Mouse (Mus musculus) liver, postnatal 0 days (tissue): ENCODE measurements around the gene Psmb9. TPM values are rescaled to one million over a fixed set of nuclear protein-coding genes. Genes with fewer than 3 reads are reported as not detected.
"Not testable (repeated sequence)": the region's sequence is repeated elsewhere in the genome, so short reads cannot be mapped to it uniquely, and the experiment has no call there.

Experiments
- ATAC-seq: fragments of 200-750 bp; cut with Nextera tagmentation; 2 replicates; pipeline ENCODE4 v1.8.0; 2017; ENCODE audit warnings: mild to moderate bottlenecking, moderate library complexity
- DNase-seq: peaks from one replicate; pipeline ENCODE4 v3.0.0-alpha.2; 2016
- H3K27ac ChIP-seq: fragments of 300-500 bp; sonication (generic); 2 replicates; pipeline ENCODE4 v1.5.1; 2014; ENCODE audit warnings: antibody characterized with exemption, moderate library complexity, mild to moderate bottlenecking, low read depth
- H3K27me3 ChIP-seq: fragments of 300-500 bp; sonication (generic); 2 replicates; pipeline ENCODE4 v1.6.1; 2014; ENCODE audit warnings: low read length, control low read depth, mixed read lengths; ENCODE audit not compliant: insufficient read depth
- H3K36me3 ChIP-seq: fragments of 300-500 bp; sonication (generic); replicated peaks from 2 replicates; pipeline ENCODE4 v1.6.1; 2014; ENCODE audit warnings: mild to moderate bottlenecking, control low read depth, low read length, moderate library complexity, mixed read lengths; ENCODE audit not compliant: insufficient read depth
- H3K4me1 ChIP-seq: fragments of 300-500 bp; sonication (generic); 2 replicates; pipeline ENCODE4 v1.6.1; 2014; ENCODE audit warnings: antibody characterized with exemption, mild to moderate bottlenecking, control low read depth; ENCODE audit not compliant: insufficient read depth
- H3K4me2 ChIP-seq: fragments of 300-500 bp; sonication (generic); 2 replicates; pipeline ENCODE4 v1.6.1; 2014; ENCODE audit warnings: low read depth, mild to moderate bottlenecking, low read length, moderate library complexity, mixed read lengths
- H3K4me3 ChIP-seq: fragments of 300-500 bp; sonication (generic); 2 replicates; pipeline ENCODE4 v1.5.1; 2014; ENCODE audit warnings: low read depth, low read length
- H3K9ac ChIP-seq: fragments of 300-500 bp; sonication (generic); replicated peaks from 2 replicates; pipeline ENCODE4 v1.6.1; 2014; ENCODE audit warnings: mild to moderate bottlenecking, moderate library complexity
- H3K9me3 ChIP-seq: fragments of 300-500 bp; sonication (generic); 2 replicates; pipeline ENCODE4 v1.6.1; 2016; ENCODE audit warnings: mild to moderate bottlenecking, control low read depth, low read length, mixed read lengths
- CTCF ChIP-seq: sonication (generic); IDR thresholded peaks from 2 replicates; pipeline ENCODE4 v1.5.1; 2016; ENCODE audit warnings: antibody characterized with exemption, low read depth
- EP300 ChIP-seq: IDR thresholded peaks from 2 replicates; pipeline ENCODE4 v1.6.1; 2016; ENCODE audit warnings: antibody characterized with exemption, low read depth, mild to moderate bottlenecking
- WGBS: fragments of 180-500 bp; shearing (Covaris S2); extraction: QIAGEN DNeasy Blood & Tissue Kit; methylation state at CpG from one replicate; pipeline ENCODE4 v1.1.7; 2014; ENCODE audit not compliant: insufficient replicate concordance; 5-methylcytosine and 5-hydroxymethylcytosine counted together
- polyA plus RNA-seq: library from polyadenylated mRNA; unstranded; fragments of >200 nt; fragmentation: Nextera tagmentation; extraction: Ambion mirVana; gene quantifications from 2 replicates; pipeline ENCODE4 v1.2.1, GENCODE M21; 2015

Psmb9 gene
- polyA plus RNA-seq, 1 experiment from 2014 or later: 20.4 TPM

GRCm38 (mm10) chr17:34144960-34145371 lies 42.6 kb downstream of the Psmb9 start:
- no peak overlapping the region for H3K9ac ChIP-seq
- H3K9me3 ChIP-seq: no peaks in the 10 kb centered on the region
- H3K36me3 ChIP-seq: no peaks in the 10 kb centered on the region
- 51% methylated on average over 3 of the region's 3 CpGs for WGBS
- TF ChIP-seq EP300 (no peak), CTCF (no peak)
- ATAC-seq (no peak), DNase-seq (no peak)
- peaks cover 12% of the 10 kb centered on the region for H3K27me3 ChIP-seq
- no peak overlapping the region for H3K4me3 ChIP-seq
- H3K27ac ChIP-seq: no peak overlapping the region
- H3K4me2 ChIP-seq: no peak overlapping the region
- no peaks in the 10 kb centered on the region for H3K4me1 ChIP-seq

DNA sequence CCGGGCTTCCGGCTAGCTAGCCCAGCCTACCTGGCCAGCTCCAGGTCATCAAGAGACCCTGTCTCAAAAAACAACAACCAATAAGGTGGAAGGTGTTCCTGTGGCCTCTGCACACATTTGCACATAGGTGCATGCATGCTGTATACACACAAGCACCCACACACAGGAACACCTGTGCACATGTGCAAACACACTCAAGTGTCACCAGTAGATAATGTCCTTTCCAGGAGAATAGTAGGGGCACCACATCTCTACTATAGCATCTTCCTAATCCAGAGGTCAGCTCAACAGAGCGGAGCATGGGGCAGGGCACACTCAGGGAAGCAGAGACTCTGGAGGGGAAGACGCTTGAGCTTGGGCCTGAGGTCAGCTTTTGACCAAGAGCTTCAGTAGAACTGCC lies 43.3 kb downstream of the Psmb9 start:
- 78% methylated on average over 4 of the region's 4 CpGs for WGBS
- not testable (repeated sequence) for DNase-seq, H3K9me3 ChIP-seq, H3K4me3 ChIP-seq, ATAC-seq, H3K4me1 ChIP-seq, H3K36me3 ChIP-seq, H3K27ac ChIP-seq, H3K9ac ChIP-seq, H3K4me2 ChIP-seq
- H3K27me3 ChIP-seq: peaks cover 19% of the 10 kb centered on the region

GRCm38 (mm10) chr17:34143461-34143860 lies 44.1 kb downstream of the Psmb9 start:
- no peak for TF ChIP-seq CTCF
- TF ChIP-seq EP300: no peak
- Histone ChIP-seq H3K27me3 (peaks cover 22% of the 10 kb centered on the region), H3K9ac (no peak overlapping the region), H3K4me2 (peak overlapping the region; percentile 13), H3K4me1 (no peaks in the 10 kb centered on the region), H3K4me3 (no peak overlapping the region), H3K9me3 (no peaks in the 10 kb centered on the region), H3K36me3 (no peaks in the 10 kb centered on the region), H3K27ac (peak overlapping the region; percentile 70; the same call in 1 of the 2 replicates)
- DNase-seq (no peak), ATAC-seq (peak; percentile 16)
- 22% methylated on average over 5 of the region's 5 CpGs for WGBS

DNA sequence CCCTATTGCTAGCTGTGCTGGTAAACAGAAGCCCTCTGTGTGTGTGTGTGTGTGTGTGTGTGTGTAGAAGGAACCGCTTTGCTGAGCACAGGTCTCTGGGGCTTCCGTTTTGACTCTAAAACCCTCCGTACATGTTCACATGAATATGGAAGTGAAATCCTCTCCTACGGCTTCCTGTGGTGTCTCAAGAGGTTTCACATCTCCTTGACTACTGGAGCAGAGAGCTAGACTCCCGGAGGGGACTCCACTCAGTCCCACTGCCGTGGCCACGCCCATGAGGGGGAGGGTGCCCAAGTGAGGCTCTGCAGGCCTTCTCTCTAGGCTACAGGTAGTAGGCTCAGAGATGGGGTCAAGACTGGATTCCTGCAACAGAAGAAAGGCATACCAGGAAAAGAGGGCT lies 44.5 kb downstream of the Psmb9 start, which contains the start of gene H2-DMb2:
H2-DMb2 (plus strand) TSS at position 275 of the 400 bp plus-strand sequence.
- Histone ChIP-seq H3K27ac (peak within 1 kb of the TSS; percentile 70), H3K9me3 (no peaks in the 10 kb centered on the region), H3K36me3 (no peaks in the 10 kb centered on the region), H3K9ac (no peak within 1 kb of the TSS), H3K4me1 (no peaks in the 10 kb centered on the region), H3K4me3 (no peak within 1 kb of the TSS), H3K27me3 (peaks cover 27% of the 10 kb centered on the region), H3K4me2 (peak within 1 kb of the TSS; percentile 13)
- DNase-seq: peak; percentile 74
- ATAC-seq: peak; percentile 73
- TF ChIP-seq CTCF: no peak
- TF ChIP-seq EP300: no peak
- WGBS: 14% methylated on average over 7 of the region's 7 CpGs

DNA sequence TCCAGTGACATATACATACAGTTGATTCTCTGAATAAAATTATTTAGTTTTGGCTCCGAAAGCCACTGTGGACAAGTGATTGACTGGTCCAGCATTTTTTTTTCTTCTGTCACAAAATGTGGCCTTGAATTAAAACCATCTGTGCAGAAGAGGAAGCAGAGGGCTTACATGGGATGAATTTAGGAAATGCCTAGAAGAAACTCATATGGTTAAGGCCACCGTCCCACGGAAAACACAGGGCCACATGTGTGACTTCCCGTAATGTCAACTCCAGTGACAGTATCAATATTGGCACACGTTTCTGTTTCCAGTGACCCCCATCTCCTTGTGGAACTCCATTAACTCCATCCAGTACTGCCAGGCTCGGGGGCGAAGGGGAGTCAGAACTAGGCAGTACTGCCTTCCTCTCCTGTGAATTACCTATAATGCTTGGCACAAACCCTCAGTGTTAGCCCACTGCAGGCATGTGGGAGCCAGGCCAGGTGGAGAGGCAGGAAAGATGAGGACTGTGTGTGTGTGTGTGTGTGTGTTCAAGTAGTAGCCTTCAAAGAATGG lies 45.0 kb downstream of the Psmb9 start:
- no peak for ATAC-seq
- Histone ChIP-seq H3K27ac (peak overlapping the region; percentile 66; the same call in 1 of the 2 replicates), H3K9me3 (no peaks in the 10 kb centered on the region), H3K36me3 (no peaks in the 10 kb centered on the region), H3K9ac (no peak overlapping the region), H3K4me1 (no peaks in the 10 kb centered on the region), H3K4me3 (no peak overlapping the region), H3K4me2 (peak overlapping the region; percentile 13; the same call in 1 of the 2 replicates), H3K27me3 (peaks cover 27% of the 10 kb centered on the region)
- DNase-seq: no peak
- TF ChIP-seq EP300 (no peak), CTCF (no peak)
- WGBS: 45% methylated on average over 7 of the region's 7 CpGs

GRCm38 (mm10) chr17:34141448-34141847 lies 46.1 kb downstream of the Psmb9 start:
- H3K9me3 ChIP-seq: no peaks in the 10 kb centered on the region
- TF ChIP-seq EP300 (no peak), CTCF (no peak)
- no peak overlapping the region for H3K4me3 ChIP-seq
- no peaks in the 10 kb centered on the region for H3K36me3 ChIP-seq
- no peak overlapping the region for H3K9ac ChIP-seq
- H3K27me3 ChIP-seq: peaks cover 30% of the 10 kb centered on the region
- 37% methylated on average over 4 of the region's 4 CpGs for WGBS
- H3K4me1 ChIP-seq: no peaks in the 10 kb centered on the region
- DNase-seq (no peak), ATAC-seq (no peak)
- no peak overlapping the region for H3K27ac ChIP-seq
- H3K4me2 ChIP-seq: no peak overlapping the region

DNA sequence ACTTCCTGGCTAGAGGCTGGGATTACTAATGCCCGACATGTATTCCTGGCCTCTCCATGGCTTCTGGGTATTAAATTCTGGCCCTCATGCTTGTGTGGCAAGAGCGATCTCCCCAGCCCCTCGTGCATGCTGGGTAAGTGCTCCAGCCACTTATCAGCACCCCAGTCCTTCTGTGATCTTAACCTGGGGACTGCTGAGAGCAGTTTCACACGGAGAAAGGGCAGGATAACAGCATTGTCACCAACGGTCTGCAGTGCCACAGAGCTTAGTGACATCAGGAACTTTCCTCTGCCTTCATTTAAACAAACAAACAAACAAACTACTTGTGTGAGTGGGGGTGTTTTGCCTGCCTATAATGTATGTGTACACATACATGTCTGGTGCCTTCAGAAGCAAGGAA lies 47.3 kb downstream of the Psmb9 start:
- H3K27ac ChIP-seq: no peak overlapping the region
- H3K27me3 ChIP-seq: peaks cover 32% of the 10 kb centered on the region
- peak overlapping the region; percentile 44; the same call in 1 of the 2 replicates for H3K4me2 ChIP-seq
- no peaks in the 10 kb centered on the region for H3K36me3 ChIP-seq
- no peaks in the 10 kb centered on the region for H3K9me3 ChIP-seq
- 18% methylated on average over 5 of the region's 5 CpGs for WGBS
- TF ChIP-seq CTCF: no peak
- TF ChIP-seq EP300: no peak
- no peak overlapping the region for H3K9ac ChIP-seq
- H3K4me1 ChIP-seq: peaks cover 8% of the 10 kb centered on the region; the same call in 1 of the 2 replicates
- DNase-seq (no peak), ATAC-seq (no peak)
- H3K4me3 ChIP-seq: no peak overlapping the region
